8 mouse cellular contexts compared by ENCODE assay signal in genomic region chr5:5559798-5560197, GRCm38 (mm10). TPM values are rescaled to one million over a fixed set of nuclear protein-coding genes. Genes with fewer than 3 reads are reported as not detected.
DNase-seq lines count a peak whose midpoint lies in the region; ATAC-seq lines count a peak whose summit lies in the region.

No protein-coding gene starts in this region.

- peak overlapping the region; percentile 65 for H3K4me3 ChIP-seq in kidney, embryonic 15.5 days (replicated peaks)
- H3K4me3 ChIP-seq in hindbrain, embryonic 14.5 days (replicated peaks; ENCODE audit: low read length), result peak overlapping the region; percentile 72
- peak overlapping the region; percentile 67 for H3K4me3 ChIP-seq in midbrain, embryonic 13.5 days (replicated peaks)

- DNase-seq in kidney, adult 9 months, result no peak
- peak; percentile 30 for DNase-seq in hindbrain, embryonic 14.5 days (ENCODE audit: low spot score)
- no peak for DNase-seq in cerebellum, postnatal 36 days
- no peak for DNase-seq in MN1 (ENCODE audit: low spot score)
- DNase-seq in spleen, postnatal 4 days (ENCODE audit: low spot score in 2 of 2), result no peak

- peak overlapping the region; percentile 70 for H3K4me2 ChIP-seq in kidney, embryonic 15.5 days
- H3K4me2 ChIP-seq in hindbrain, embryonic 14.5 days (replicated peaks), result peak overlapping the region; percentile 76
- peak overlapping the region; percentile 66 for H3K4me2 ChIP-seq in midbrain, embryonic 13.5 days (replicated peaks)

- peaks cover 5% of the 10 kb centered on the region for H3K36me3 ChIP-seq in kidney, embryonic 15.5 days
- H3K36me3 ChIP-seq in hindbrain, embryonic 14.5 days (replicated peaks; ENCODE audit: control insufficient read depth, insufficient read depth), result peaks cover 9% of the 10 kb centered on the region
- peaks cover under 1% of the 10 kb centered on the region for H3K36me3 ChIP-seq in midbrain, embryonic 13.5 days

- peaks cover 16% of the 10 kb centered on the region for H3K4me1 ChIP-seq in kidney, embryonic 15.5 days
- H3K4me1 ChIP-seq in hindbrain, embryonic 14.5 days (replicated peaks; ENCODE audit: control insufficient read depth, insufficient read depth, low read length), result peaks cover 12% of the 10 kb centered on the region
- H3K4me1 ChIP-seq in midbrain, embryonic 13.5 days (replicated peaks), result peaks cover 20% of the 10 kb centered on the region

- WGBS in kidney, embryonic 15.5 days, result 38% methylated on average over 8 of the region's 8 CpGs
- WGBS in hindbrain, embryonic 14.5 days, result 43% methylated on average over 8 of the region's 8 CpGs
- 41% methylated on average over 8 of the region's 8 CpGs for WGBS in midbrain, embryonic 13.5 days

- 0 out of 2 replicates have a peak, but pooled peaks cover 11% of the 10 kb centered on the region for H3K27me3 ChIP-seq in kidney, embryonic 15.5 days
- H3K27me3 ChIP-seq in hindbrain, embryonic 14.5 days (ENCODE audit: control insufficient read depth, insufficient read depth, low read length), result no peaks in the 10 kb centered on the region
- H3K27me3 ChIP-seq in midbrain, embryonic 13.5 days, result no peaks in the 10 kb centered on the region

- peak; percentile 9; the same call in 1 of the 2 replicates for ATAC-seq in kidney, embryonic 15.5 days (replicated peaks; ENCODE audit: low FRiP score)
- ATAC-seq in common myeloid progenitor, adult 5-6 weeks (replicated peaks; ENCODE audit: low read depth, poor library complexity, severe bottlenecking), result 0 out of 2 replicates have a peak, but pooled peaks have one; percentile 1
- ATAC-seq in hindbrain, embryonic 14.5 days (ENCODE audit: low FRiP score), result peak; percentile 76
- peak; percentile 38; the same call in 1 of the 2 replicates for ATAC-seq in midbrain, embryonic 13.5 days

- no peaks in the 10 kb centered on the region for H3K9me3 ChIP-seq in kidney, embryonic 15.5 days (replicated peaks)
- H3K9me3 ChIP-seq in hindbrain, embryonic 14.5 days (ENCODE audit: control insufficient read depth, low read length), result no peaks in the 10 kb centered on the region
- H3K9me3 ChIP-seq in midbrain, embryonic 13.5 days, result no peaks in the 10 kb centered on the region

- H3K27ac ChIP-seq in kidney, embryonic 15.5 days, result peak overlapping the region; percentile 71; the same call in 1 of the 2 replicates
- peak overlapping the region; percentile 67 for H3K27ac ChIP-seq in hindbrain, embryonic 14.5 days
- peak overlapping the region; percentile 64 for H3K27ac ChIP-seq in midbrain, embryonic 13.5 days

- H3K9ac ChIP-seq in kidney, embryonic 15.5 days, result peak overlapping the region; percentile 73
- H3K9ac ChIP-seq in hindbrain, embryonic 14.5 days, result peak overlapping the region; percentile 75
- peak overlapping the region; percentile 75 for H3K9ac ChIP-seq in midbrain, embryonic 13.5 days (replicated peaks)

RNA-seq across cellular contexts. Expression of gene Gtpbp10, which starts 0.5 kb away (rescaled TPM):
- 31.5 and 33.2 TPM in 2 replicates for polyA plus RNA-seq in kidney, embryonic 15.5 days (2015; fragmentation: Nextera tagmentation; extraction: Ambion mirVana)
- total RNA-seq in common myeloid progenitor, adult 5-6 weeks (2017), result 36.4 and 38.1 TPM in 2 replicates
- polyA plus RNA-seq in hindbrain, embryonic 14.5 days (2014; fragmentation: Nextera tagmentation; extraction: Ambion mirVana), result 21.7 and 22.0 TPM in 2 replicates
- polyA plus RNA-seq in midbrain, embryonic 13.5 days (2015; fragmentation: Nextera tagmentation; extraction: Ambion mirVana), result 26.3 and 29.1 TPM in 2 replicates

RNA-seq across cellular contexts. Expression of gene Gm8773, which starts 13.8 kb away (rescaled TPM):
- polyA plus RNA-seq in kidney, embryonic 15.5 days (2015; fragmentation: Nextera tagmentation; extraction: Ambion mirVana), result 0.85 and 0.88 TPM in 2 replicates
- total RNA-seq in common myeloid progenitor, adult 5-6 weeks (2017), result not detected in 2 replicates
- 15.6 and 16.0 TPM in 2 replicates for polyA plus RNA-seq in hindbrain, embryonic 14.5 days (2014; fragmentation: Nextera tagmentation; extraction: Ambion mirVana)
- polyA plus RNA-seq in midbrain, embryonic 13.5 days (2015; fragmentation: Nextera tagmentation; extraction: Ambion mirVana), result 6.5 and 7.2 TPM in 2 replicates

RNA-seq across cellular contexts. Expression of gene Cldn12, which starts 45.0 kb away (rescaled TPM):
- 31.4 and 32.5 TPM in 2 replicates for polyA plus RNA-seq in kidney, embryonic 15.5 days (2015; fragmentation: Nextera tagmentation; extraction: Ambion mirVana)
- 1.3 and 6.9 TPM in 2 replicates for total RNA-seq in common myeloid progenitor, adult 5-6 weeks (2017)
- 17.8 and 18.1 TPM in 2 replicates for polyA plus RNA-seq in hindbrain, embryonic 14.5 days (2014; fragmentation: Nextera tagmentation; extraction: Ambion mirVana)
- 21.3 and 23.0 TPM in 2 replicates for polyA plus RNA-seq in midbrain, embryonic 13.5 days (2015; fragmentation: Nextera tagmentation; extraction: Ambion mirVana)

Comparison
In these comparisons a context has a peak if more than half of its experiments do, and no peak if none do; other contexts are left out.
1. ATAC-seq: peak in every context shown above with its lines; median percentile 76 in hindbrain, embryonic 14.5 days; 38 in midbrain, embryonic 13.5 days; 9 in kidney, embryonic 15.5 days; 1 in common myeloid progenitor, adult 5-6 weeks.